Mouse (Mus musculus): ENCODE results near the gene Ciart. TPM values are rescaled to one million over a fixed set of nuclear protein-coding genes. Genes with fewer than 3 reads are reported as not detected.
"Not testable (repeated sequence)": the region's sequence is repeated elsewhere in the genome, so short reads cannot be mapped to it uniquely, and the experiment has no call there.

Ciart gene
- polyA plus RNA-seq, 1 experiment from 2014 or later = 3.8 TPM

DNA sequence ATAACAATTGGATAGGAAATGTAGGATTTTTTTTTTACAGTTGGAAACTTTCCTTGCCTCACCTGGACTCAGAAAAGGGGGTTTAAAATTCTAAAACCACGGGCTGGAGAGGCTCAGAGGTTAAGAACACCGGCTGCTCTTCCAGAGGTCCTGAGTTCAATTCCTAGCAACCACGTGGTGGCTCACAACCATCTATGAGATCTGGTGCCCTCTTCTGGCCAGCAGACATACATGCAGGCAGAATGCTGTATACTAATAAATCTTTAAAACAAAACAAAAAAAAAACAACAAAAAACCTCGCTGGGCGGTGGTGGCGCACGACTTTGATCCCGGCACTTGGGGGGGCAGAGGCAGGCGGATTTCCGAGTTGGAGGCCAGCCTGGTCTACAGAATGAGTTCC is 20.8 kb downstream of the Ciart start:
- Histone ChIP-seq H3K9ac (ENCODE audit: low read length) (no peak overlapping the region), H3K4me2 (ENCODE audit: low read depth, low read length) (no peak overlapping the region), H3K36me3 (ENCODE audit: control insufficient read depth, insufficient read depth) (peaks cover 9% of the 10 kb centered on the region; the same call in 1 of the 2 replicates), H3K9me3 (replicated peaks; ENCODE audit: control insufficient read depth, low read length) (no peaks in the 10 kb centered on the region), H3K27ac (ENCODE audit: low read length) (no peak overlapping the region), H3K4me3 (ENCODE audit: low read length) (no peak overlapping the region), H3K4me1 (ENCODE audit: control insufficient read depth, insufficient read depth, low read length) (0 out of 2 replicates have a peak, but pooled peaks cover 2% of the 10 kb centered on the region), H3K27me3 (ENCODE audit: control insufficient read depth, insufficient read depth, low read length) (no peaks in the 10 kb centered on the region)
- 77% methylated on average over 10 of the region's 10 CpGs for WGBS
- ATAC-seq (replicated peaks; ENCODE audit: extremely low read depth, insufficient read depth, low FRiP score) = no peak

DNA sequence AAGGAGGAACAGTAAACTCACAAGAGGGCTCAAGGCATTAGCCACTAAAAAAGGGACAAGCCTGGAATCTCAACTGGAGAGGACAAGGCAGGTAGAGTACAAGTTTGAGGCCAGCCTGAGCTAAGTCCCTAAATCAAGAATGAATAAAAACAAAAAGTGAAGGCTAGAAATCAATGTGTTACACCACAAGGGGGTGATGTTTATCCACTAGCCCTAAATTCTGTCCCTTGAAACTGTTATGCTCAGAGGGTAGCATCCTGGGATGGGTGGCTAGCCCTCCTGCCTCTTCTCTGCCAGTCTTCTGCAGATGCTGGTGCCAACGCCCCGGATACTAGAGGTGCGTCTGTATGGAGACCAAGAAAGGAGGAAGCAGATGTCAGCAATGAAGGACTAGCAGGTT is 21.7 kb downstream of the Ciart start:
- Histone ChIP-seq H3K9ac (ENCODE audit: low read length) (no peak overlapping the region), H3K27ac (ENCODE audit: low read length) (no peak overlapping the region), H3K4me3 (ENCODE audit: low read length) (no peak overlapping the region), H3K4me1 (ENCODE audit: control insufficient read depth, insufficient read depth, low read length) (0 out of 2 replicates have a peak, but pooled peaks cover 2% of the 10 kb centered on the region), H3K9me3 (replicated peaks; ENCODE audit: control insufficient read depth, low read length) (no peaks in the 10 kb centered on the region), H3K4me2 (ENCODE audit: low read depth, low read length) (no peak overlapping the region), H3K27me3 (ENCODE audit: control insufficient read depth, insufficient read depth, low read length) (no peaks in the 10 kb centered on the region), H3K36me3 (ENCODE audit: control insufficient read depth, insufficient read depth) (peaks cover 8% of the 10 kb centered on the region; the same call in 1 of the 2 replicates)
- ATAC-seq (replicated peaks; ENCODE audit: extremely low read depth, insufficient read depth, low FRiP score) = no peak
- WGBS = 69% methylated on average over 3 of the region's 3 CpGs

DNA sequence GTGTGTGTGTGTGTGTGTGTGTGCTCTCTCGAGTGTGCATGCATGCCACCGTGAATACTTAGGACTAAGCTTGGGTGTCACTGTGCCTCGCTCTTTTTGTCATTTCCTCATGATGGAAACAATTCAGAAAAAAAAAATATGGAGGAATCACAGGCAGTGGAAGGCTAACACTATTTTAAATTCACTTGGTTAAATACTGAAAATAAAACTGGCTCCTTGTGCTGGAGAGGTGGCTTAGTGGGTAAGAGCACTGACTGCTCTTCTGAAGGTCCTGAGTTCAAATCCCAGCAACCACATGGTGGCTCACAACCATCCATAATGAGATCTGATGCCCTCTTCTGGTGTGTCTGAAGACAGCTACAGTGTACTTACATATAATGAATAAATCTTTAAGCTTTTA is 23.8 kb downstream of the Ciart start:
- not testable (repeated sequence) for H3K4me1 ChIP-seq (ENCODE audit: control insufficient read depth, insufficient read depth, low read length); H3K9ac ChIP-seq (ENCODE audit: low read length); H3K27ac ChIP-seq (ENCODE audit: low read length); H3K27me3 ChIP-seq (ENCODE audit: control insufficient read depth, insufficient read depth, low read length); H3K4me2 ChIP-seq (ENCODE audit: low read depth, low read length); ATAC-seq (replicated peaks; ENCODE audit: extremely low read depth, insufficient read depth, low FRiP score); H3K4me3 ChIP-seq (ENCODE audit: low read length); H3K9me3 ChIP-seq (replicated peaks; ENCODE audit: control insufficient read depth, low read length); H3K36me3 ChIP-seq (ENCODE audit: control insufficient read depth, insufficient read depth)
- WGBS = 72% methylated on average over 3 of the region's 3 CpGs

DNA sequence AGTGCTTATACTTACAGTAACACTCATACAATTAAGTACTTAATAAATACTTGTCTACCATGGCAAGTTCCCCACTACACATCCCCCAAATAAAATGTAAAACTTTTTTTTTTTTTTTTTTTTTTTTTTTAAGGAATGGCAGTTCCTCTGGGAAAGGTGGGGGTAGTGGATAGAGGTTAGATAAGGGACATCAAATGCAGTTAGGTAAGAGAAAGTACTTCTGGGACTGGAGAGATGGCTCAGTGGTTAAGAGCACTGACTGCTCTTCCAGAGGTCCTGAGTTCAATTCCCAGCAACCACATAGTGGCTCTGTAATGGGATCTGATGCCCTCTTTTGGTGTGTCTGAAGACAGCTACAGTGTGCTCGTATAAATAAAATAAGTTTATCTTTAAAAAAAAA is 25.0 kb downstream of the Ciart start:
- H3K27ac ChIP-seq (ENCODE audit: low read length); H3K9ac ChIP-seq (ENCODE audit: low read length); H3K4me3 ChIP-seq (ENCODE audit: low read length); H3K27me3 ChIP-seq (ENCODE audit: control insufficient read depth, insufficient read depth, low read length); ATAC-seq (replicated peaks; ENCODE audit: extremely low read depth, insufficient read depth, low FRiP score); H3K9me3 ChIP-seq (replicated peaks; ENCODE audit: control insufficient read depth, low read length); H3K4me2 ChIP-seq (ENCODE audit: low read depth, low read length); H3K4me1 ChIP-seq (ENCODE audit: control insufficient read depth, insufficient read depth, low read length): not testable (repeated sequence)
- peaks cover 17% of the 10 kb centered on the region for H3K36me3 ChIP-seq (ENCODE audit: control insufficient read depth, insufficient read depth)
- WGBS = 70% methylated on average over 1 of the region's 1 CpGs

DNA sequence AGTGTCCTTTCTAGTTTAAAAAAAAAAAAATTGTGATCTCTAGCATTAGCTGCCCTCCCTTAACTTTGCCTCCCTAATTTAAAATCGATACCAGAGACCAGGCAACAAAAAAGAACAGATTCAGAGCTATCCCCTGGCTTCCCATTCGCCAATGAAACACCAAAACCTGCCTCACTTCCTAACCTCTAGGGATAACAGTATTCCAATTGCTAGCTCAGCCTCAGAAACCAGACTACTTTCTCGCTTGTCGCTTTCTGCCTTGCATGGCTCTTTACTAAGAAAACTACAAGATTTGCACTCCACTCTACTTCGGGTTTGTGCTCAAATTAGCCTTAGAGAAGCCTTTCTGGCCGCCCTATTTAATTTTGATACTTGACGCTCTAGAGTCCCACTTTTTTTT is 25.9 kb downstream of the Ciart start:
- WGBS = 21% methylated on average over 7 of the region's 7 CpGs
- peak overlapping the region; percentile 64 for H3K4me2 ChIP-seq (ENCODE audit: low read depth, low read length)
- H3K9me3 ChIP-seq (replicated peaks; ENCODE audit: control insufficient read depth, low read length) = no peaks in the 10 kb centered on the region
- peak overlapping the region; percentile 73 for H3K27ac ChIP-seq (ENCODE audit: low read length)
- H3K4me1 ChIP-seq (ENCODE audit: control insufficient read depth, insufficient read depth, low read length) = peaks cover 10% of the 10 kb centered on the region
- H3K4me3 ChIP-seq (ENCODE audit: low read length) = peak overlapping the region; percentile 95
- ATAC-seq (replicated peaks; ENCODE audit: extremely low read depth, insufficient read depth, low FRiP score) = no peak
- peaks cover 18% of the 10 kb centered on the region for H3K36me3 ChIP-seq (ENCODE audit: control insufficient read depth, insufficient read depth)
- peak overlapping the region; percentile 91 for H3K9ac ChIP-seq (ENCODE audit: low read length)
- no peaks in the 10 kb centered on the region for H3K27me3 ChIP-seq (ENCODE audit: control insufficient read depth, insufficient read depth, low read length)

DNA sequence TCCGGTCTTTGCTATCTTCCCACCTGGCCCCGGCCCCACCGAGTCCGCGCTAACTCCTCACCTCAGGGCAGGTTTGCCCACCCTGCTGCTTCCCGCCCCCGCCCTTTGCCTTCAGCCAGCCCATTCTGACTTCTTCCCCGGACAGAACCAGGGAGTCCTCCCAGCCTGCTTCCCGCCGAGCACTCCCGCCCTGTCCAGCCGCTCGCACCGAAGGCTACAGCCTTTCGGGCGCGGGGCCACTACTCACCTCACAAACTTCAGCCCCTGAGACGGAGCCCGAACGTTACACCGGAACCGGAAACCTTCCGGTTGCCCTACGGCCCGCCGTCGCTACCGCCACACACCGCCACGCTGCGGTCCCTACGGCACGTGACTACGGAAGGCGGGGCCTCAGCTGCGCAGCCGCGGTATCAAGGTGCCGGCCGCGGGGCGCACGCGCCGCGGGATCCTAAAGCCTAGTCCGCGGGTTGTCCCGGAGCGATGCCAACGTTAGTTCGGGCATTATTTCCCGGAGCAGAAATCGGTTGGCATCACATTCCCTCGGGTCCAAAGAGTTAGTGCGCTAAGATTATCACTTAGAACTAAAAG is 26.5 kb downstream of the Ciart start, which contains the start of gene Prpf3:
TSS of gene Prpf3 (minus strand) at position 384 of the 588 bp plus-strand sequence.
- peak; percentile 96 for ATAC-seq (replicated peaks; ENCODE audit: extremely low read depth, insufficient read depth, low FRiP score)
- peak within 1 kb of the TSS; percentile 95 for H3K4me3 ChIP-seq (ENCODE audit: low read length)
- H3K4me1 ChIP-seq (ENCODE audit: control insufficient read depth, insufficient read depth, low read length) = peaks cover 14% of the 10 kb centered on the region
- whole genome bisulfite sequencing = under 1% methylated on average over 56 of the region's 56 CpGs
- peak within 1 kb of the TSS; percentile 73 for H3K27ac ChIP-seq (ENCODE audit: low read length)
- H3K9me3 ChIP-seq (replicated peaks; ENCODE audit: control insufficient read depth, low read length) = no peaks in the 10 kb centered on the region
- H3K4me2 ChIP-seq (ENCODE audit: low read depth, low read length) = peak within 1 kb of the TSS; percentile 64
- peaks cover 21% of the 10 kb centered on the region for H3K36me3 ChIP-seq (ENCODE audit: control insufficient read depth, insufficient read depth)
- H3K9ac ChIP-seq (ENCODE audit: low read length) = peak within 1 kb of the TSS; percentile 91
- no peaks in the 10 kb centered on the region for H3K27me3 ChIP-seq (ENCODE audit: control insufficient read depth, insufficient read depth, low read length)

DNA sequence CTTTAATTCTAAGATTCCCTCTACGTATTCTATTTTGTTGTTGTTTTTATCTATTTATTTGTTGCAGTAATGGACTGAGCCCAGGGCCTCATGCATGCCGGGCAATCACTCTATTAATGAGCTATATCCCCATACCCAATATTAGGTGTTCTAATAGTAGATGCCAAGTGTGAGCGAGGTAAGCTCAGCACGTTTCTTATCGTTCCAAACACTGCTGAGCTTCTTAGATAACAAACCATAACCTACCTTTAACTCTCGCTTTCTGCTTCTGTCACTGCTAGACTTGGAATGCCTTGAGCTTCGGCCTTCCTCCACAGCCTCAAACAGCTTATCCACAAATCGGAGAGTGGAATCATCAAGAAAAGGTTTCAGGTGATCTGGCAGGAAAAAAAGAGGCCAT is 30.7 kb downstream of the Ciart start:
- Histone ChIP-seq H3K4me1 (ENCODE audit: control insufficient read depth, insufficient read depth, low read length) (peaks cover 15% of the 10 kb centered on the region), H3K27me3 (ENCODE audit: control insufficient read depth, insufficient read depth, low read length) (no peaks in the 10 kb centered on the region), H3K9me3 (replicated peaks; ENCODE audit: control insufficient read depth, low read length) (no peaks in the 10 kb centered on the region), H3K36me3 (ENCODE audit: control insufficient read depth, insufficient read depth) (peaks cover 53% of the 10 kb centered on the region), H3K4me3 (ENCODE audit: low read length) (no peak overlapping the region), H3K9ac (ENCODE audit: low read length) (no peak overlapping the region), H3K27ac (ENCODE audit: low read length) (peak overlapping the region; percentile 53; the same call in 1 of the 2 replicates), H3K4me2 (ENCODE audit: low read depth, low read length) (no peak overlapping the region)
- 84% methylated on average over 8 of the region's 8 CpGs for WGBS
- no peak for ATAC-seq (replicated peaks; ENCODE audit: extremely low read depth, insufficient read depth, low FRiP score)

DNA sequence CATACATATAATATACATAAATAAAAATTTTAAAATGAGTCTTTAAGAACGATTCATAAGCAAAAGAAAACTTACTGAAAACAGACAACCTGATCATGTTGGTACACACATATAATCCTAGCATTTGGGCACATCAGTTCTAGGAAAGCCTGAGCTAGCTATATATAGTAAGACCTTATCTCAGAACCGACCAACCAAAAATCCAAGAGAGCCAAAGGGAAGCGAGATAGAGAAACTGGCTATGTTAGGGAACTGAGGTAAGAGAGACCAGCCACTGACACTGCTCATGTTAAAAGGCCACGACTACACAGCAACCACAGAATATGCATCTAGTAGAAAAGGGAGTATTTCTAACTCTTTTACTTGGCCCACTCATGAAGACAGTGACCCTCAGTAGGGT is 31.4 kb downstream of the Ciart start:
- Histone ChIP-seq H3K4me2 (ENCODE audit: low read depth, low read length) (peak overlapping the region; percentile 29; the same call in 1 of the 2 replicates), H3K36me3 (ENCODE audit: control insufficient read depth, insufficient read depth) (peaks cover 59% of the 10 kb centered on the region)

DNA sequence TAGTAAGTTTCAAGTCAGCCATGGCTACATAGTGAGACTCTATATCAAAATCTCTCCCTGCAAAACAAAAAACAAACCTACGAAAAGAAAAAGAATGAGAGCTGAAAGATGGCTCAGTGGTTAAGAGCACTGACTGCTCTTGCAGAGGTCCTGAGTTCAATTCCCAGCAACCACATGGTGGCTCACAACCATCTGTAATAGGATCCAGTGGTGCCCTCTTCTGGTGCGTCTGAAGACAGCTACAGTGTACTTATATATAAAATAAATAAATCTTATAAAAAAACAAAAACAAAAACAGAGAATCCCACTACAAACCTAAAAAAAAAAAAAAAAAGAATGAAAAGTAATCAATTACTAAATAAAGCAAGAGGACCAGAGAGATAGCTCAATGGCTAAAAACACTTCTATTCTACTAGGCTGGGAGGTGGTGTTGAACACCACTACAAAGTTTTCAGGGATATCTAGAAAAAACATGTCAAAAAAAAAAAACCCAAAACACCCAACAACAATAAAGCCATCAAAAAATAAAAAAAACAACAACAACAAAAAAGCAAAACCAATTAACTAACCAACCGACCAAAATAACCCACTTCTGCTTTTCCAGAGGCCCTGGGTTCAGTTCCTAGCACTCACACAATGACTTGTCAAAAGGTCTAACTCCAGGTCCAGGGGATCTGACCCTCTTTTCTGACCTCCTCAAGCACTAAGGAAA is 39.4 kb downstream of the Ciart start:
- H3K4me1 ChIP-seq (ENCODE audit: control insufficient read depth, insufficient read depth, low read length) = no peaks in the 10 kb centered on the region
- peaks cover 57% of the 10 kb centered on the region for H3K36me3 ChIP-seq (ENCODE audit: control insufficient read depth, insufficient read depth)
- 94% methylated on average over 3 of the region's 3 CpGs for WGBS
- H3K9ac ChIP-seq (ENCODE audit: low read length) = no peak overlapping the region
- no peak for ATAC-seq (replicated peaks; ENCODE audit: extremely low read depth, insufficient read depth, low FRiP score)
- H3K27ac ChIP-seq (ENCODE audit: low read length) = no peak overlapping the region
- no peak overlapping the region for H3K4me2 ChIP-seq (ENCODE audit: low read depth, low read length)
- H3K27me3 ChIP-seq (ENCODE audit: control insufficient read depth, insufficient read depth, low read length) = no peaks in the 10 kb centered on the region
- no peak overlapping the region for H3K4me3 ChIP-seq (ENCODE audit: low read length)
- H3K9me3 ChIP-seq (replicated peaks; ENCODE audit: control insufficient read depth, low read length) = no peaks in the 10 kb centered on the region

More for the DNA sequence above, 31.4 kb downstream of the Ciart start:
- ATAC-seq (replicated peaks; ENCODE audit: extremely low read depth, insufficient read depth, low FRiP score) = no peak
- Histone ChIP-seq H3K4me1 (ENCODE audit: control insufficient read depth, insufficient read depth, low read length) (peaks cover 15% of the 10 kb centered on the region), H3K27ac (ENCODE audit: low read length) (peak overlapping the region; percentile 74), H3K4me3 (ENCODE audit: low read length) (no peak overlapping the region), H3K27me3 (ENCODE audit: control insufficient read depth, insufficient read depth, low read length) (no peaks in the 10 kb centered on the region), H3K9me3 (replicated peaks; ENCODE audit: control insufficient read depth, low read length) (no peaks in the 10 kb centered on the region), H3K9ac (ENCODE audit: low read length) (no peak overlapping the region)
- 39% methylated on average over 4 of the region's 4 CpGs for WGBS
